Mouse (Mus musculus) heart, embryonic 12.5 days (tissue): ENCODE data around the gene Gm26897. TPM values are rescaled to one million over a fixed set of nuclear protein-coding genes. Genes with fewer than 3 reads are reported as not detected.
A peak's percentile ranks its signal among the peaks of the same experiment; 100 is the strongest.

Source experiments
- ATAC-seq: fragments of 200-750 bp; cut with Nextera tagmentation; 2 replicates; pipeline ENCODE4 v1.8.0; 2017; ENCODE audit warnings: moderate TSS enrichment, moderate library complexity; ENCODE audit not compliant: insufficient number of reproducible peaks, low FRiP score
- H3K27ac ChIP-seq: fragments of 300-500 bp; sonication (generic); 2 replicates; pipeline ENCODE4 v1.5.1; 2016; ENCODE audit warnings: mild to moderate bottlenecking, moderate library complexity; ENCODE audit not compliant: poor library complexity, severe bottlenecking
- H3K27me3 ChIP-seq: fragments of 300-500 bp; sonication (generic); replicated peaks from 2 replicates; pipeline ENCODE4 v1.6.1; 2016; ENCODE audit warnings: mild to moderate bottlenecking, moderate library complexity
- H3K36me3 ChIP-seq: fragments of 300-500 bp; sonication (generic); 2 replicates; pipeline ENCODE4 v1.6.1; 2016; ENCODE audit warnings: mild to moderate bottlenecking, moderate library complexity
- H3K4me1 ChIP-seq: fragments of 300-500 bp; sonication (generic); replicated peaks from 2 replicates; pipeline ENCODE4 v1.6.1; 2016; ENCODE audit warnings: mild to moderate bottlenecking
- H3K4me2 ChIP-seq: fragments of 300-500 bp; sonication (generic); 2 replicates; pipeline ENCODE4 v1.6.1; 2016; ENCODE audit warnings: mild to moderate bottlenecking, moderate library complexity
- H3K4me3 ChIP-seq: fragments of 300-500 bp; sonication (generic); 2 replicates; pipeline ENCODE4 v1.5.1; 2016; ENCODE audit warnings: mild to moderate bottlenecking
- H3K9ac ChIP-seq: fragments of 300-500 bp; sonication (generic); 2 replicates; pipeline ENCODE4 v1.6.1; 2016; ENCODE audit warnings: mild to moderate bottlenecking, moderate library complexity
- H3K9me3 ChIP-seq: fragments of 300-500 bp; sonication (generic); replicated peaks from 2 replicates; pipeline ENCODE4 v1.6.1; 2016; ENCODE audit warnings: mild to moderate bottlenecking, moderate library complexity
- WGBS: fragments of 180-500 bp; shearing (Covaris S2); methylation state at CpG from one replicate; pipeline ENCODE4 v1.1.7; 2016; 5-methylcytosine and 5-hydroxymethylcytosine counted together
- polyA plus RNA-seq: library from polyadenylated mRNA; unstranded; fragments of >200 nt; fragmentation: Nextera tagmentation; extraction: Ambion mirVana; gene quantifications from 2 replicates; pipeline ENCODE4 v1.2.1, GENCODE M21; 2016

Gm26897 gene
- polyA plus RNA-seq, 1 experiment from 2014 or later, result not detected

GRCm38 (mm10) chr5:111724713-111725112 is 9.0 kb upstream of the Gm26897 start:
- H3K9ac ChIP-seq, result no peak overlapping the region
- no peaks in the 10 kb centered on the region for H3K36me3 ChIP-seq
- WGBS, result 39% methylated on average over 10 of the region's 10 CpGs
- peaks cover 31% of the 10 kb centered on the region for H3K4me1 ChIP-seq
- 0 out of 2 replicates have a peak, but pooled peaks cover 3% of the 10 kb centered on the region for H3K27me3 ChIP-seq
- H3K4me3 ChIP-seq, result no peak overlapping the region
- peaks cover 7% of the 10 kb centered on the region for H3K9me3 ChIP-seq
- ATAC-seq, result peak; percentile 56; the same call in 1 of the 2 replicates
- no peak overlapping the region for H3K27ac ChIP-seq
- peak overlapping the region; percentile 44; the same call in 1 of the 2 replicates for H3K4me2 ChIP-seq

DNA sequence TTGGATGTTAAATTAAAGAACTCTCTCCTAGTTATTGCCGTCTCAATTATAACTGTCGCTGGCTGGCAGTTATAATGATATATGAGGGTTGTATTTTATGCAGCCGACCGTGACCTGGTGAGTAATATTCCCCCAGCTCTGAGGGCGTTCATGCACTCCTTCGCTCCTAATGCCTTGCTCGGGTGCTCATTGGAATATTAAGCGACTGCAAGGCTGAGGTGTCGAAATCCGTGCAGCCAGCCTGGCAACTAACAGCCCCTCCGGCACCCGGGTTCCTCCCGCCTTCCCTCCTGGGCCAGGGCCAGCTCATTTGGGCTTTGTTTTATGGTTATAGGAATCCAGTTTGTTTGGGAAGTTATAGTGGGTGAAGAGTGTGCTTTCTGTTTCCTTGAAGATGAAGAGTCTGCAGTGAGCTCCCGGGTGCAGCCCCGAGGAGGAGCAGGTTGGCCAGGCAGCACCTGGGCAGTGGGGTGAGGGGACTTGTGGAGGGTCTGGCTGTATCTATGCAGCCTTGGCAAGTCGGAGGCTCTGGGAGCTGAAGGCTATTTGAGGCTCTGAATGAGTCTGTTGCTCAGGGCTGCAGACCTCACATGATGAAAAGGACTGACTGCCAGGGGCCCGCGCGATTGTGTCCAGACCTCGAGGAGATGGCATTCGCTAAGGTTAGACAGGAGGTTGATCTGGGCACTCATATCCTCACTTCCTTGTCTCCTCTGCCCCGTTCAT is 8.4 kb upstream of the Gm26897 start:
- Histone ChIP-seq H3K27me3 (0 out of 2 replicates have a peak, but pooled peaks cover 3% of the 10 kb centered on the region), H3K4me1 (peaks cover 31% of the 10 kb centered on the region), H3K27ac (peak overlapping the region; percentile 37; the same call in 1 of the 2 replicates), H3K4me2 (peak overlapping the region; percentile 28; the same call in 1 of the 2 replicates), H3K9me3 (peaks cover 7% of the 10 kb centered on the region), H3K9ac (no peak overlapping the region), H3K36me3 (no peaks in the 10 kb centered on the region), H3K4me3 (no peak overlapping the region)
- ATAC-seq, result peak; percentile 22; the same call in 1 of the 2 replicates
- WGBS, result 52% methylated on average over 22 of the region's 22 CpGs

GRCm38 (mm10) chr5:111728411-111728810 is 5.3 kb upstream of the Gm26897 start:
- Histone ChIP-seq H3K4me2 (no peak overlapping the region), H3K4me3 (no peak overlapping the region), H3K27me3 (no peaks in the 10 kb centered on the region), H3K4me1 (peaks cover 35% of the 10 kb centered on the region), H3K9me3 (peaks cover 7% of the 10 kb centered on the region), H3K9ac (no peak overlapping the region), H3K36me3 (no peaks in the 10 kb centered on the region), H3K27ac (no peak overlapping the region)
- ATAC-seq, result no peak
- WGBS, result 82% methylated on average over 4 of the region's 4 CpGs

DNA sequence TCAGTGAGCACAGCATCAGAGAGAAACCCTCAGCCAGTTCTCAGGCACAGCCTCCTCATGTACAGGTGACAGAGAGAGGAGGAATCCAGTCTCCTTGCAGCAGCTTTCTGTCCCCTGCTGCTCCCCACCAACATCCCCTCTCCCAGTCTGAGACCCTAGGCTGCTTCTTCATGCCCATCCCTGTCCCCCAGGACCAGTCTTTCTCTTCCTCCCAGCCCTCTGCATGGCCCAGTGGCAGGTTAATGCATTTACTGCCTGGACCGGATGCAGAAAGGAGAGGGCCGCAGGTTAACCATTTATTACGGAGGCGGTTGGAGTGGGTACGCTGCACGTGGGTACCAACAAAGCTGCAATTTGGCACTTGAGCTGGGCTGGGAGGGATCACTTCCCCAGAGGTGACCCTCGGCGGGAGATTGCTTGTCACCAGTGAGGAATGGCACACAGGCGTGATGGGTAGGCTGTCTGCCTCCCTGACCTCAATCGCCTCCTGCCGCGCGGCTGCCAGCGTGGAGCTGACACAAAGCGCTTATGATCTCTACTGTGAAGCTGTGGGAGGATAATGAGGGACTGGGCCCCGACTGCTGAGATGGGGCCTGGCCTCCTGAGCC is 3.1 kb upstream of the Gm26897 start:
- Histone ChIP-seq H3K9me3 (peaks cover 7% of the 10 kb centered on the region), H3K4me1 (peaks cover 18% of the 10 kb centered on the region), H3K4me2 (no peak overlapping the region), H3K27ac (no peak overlapping the region), H3K36me3 (peaks cover 2% of the 10 kb centered on the region; the same call in 1 of the 2 replicates), H3K4me3 (no peak overlapping the region), H3K9ac (no peak overlapping the region), H3K27me3 (no peaks in the 10 kb centered on the region)
- ATAC-seq, result no peak
- 33% methylated on average over 16 of the region's 16 CpGs for WGBS

GRCm38 (mm10) chr5:111732194-111732593 is 1.5 kb upstream of the Gm26897 start:
- Histone ChIP-seq H3K27me3 (no peaks in the 10 kb centered on the region), H3K4me1 (peaks cover 7% of the 10 kb centered on the region; the same call in 1 of the 2 replicates), H3K4me3 (no peak overlapping the region), H3K9ac (no peak overlapping the region), H3K27ac (no peak overlapping the region), H3K36me3 (peaks cover 2% of the 10 kb centered on the region; the same call in 1 of the 2 replicates), H3K9me3 (peaks cover 7% of the 10 kb centered on the region), H3K4me2 (no peak overlapping the region)
- no peak for ATAC-seq
- 70% methylated on average over 2 of the region's 2 CpGs for WGBS

- Histone ChIP-seq H3K4me1 (peaks cover 13% of the 10 kb centered on the region), H3K36me3 (peaks cover 2% of the 10 kb centered on the region; the same call in 1 of the 2 replicates), H3K4me3 (no peak overlapping the region), H3K27ac (no peak overlapping the region), H3K9me3 (no peaks in the 10 kb centered on the region), H3K9ac (no peak overlapping the region), H3K27me3 (peaks cover 27% of the 10 kb centered on the region), H3K4me2 (no peak overlapping the region)
- ATAC-seq, result no peak
- 60% methylated on average over 6 of the region's 6 CpGs for WGBS
Observed at GRCm38 (mm10) chr5:111739480-111739879, 5.8 kb downstream of the Gm26897 start.

DNA sequence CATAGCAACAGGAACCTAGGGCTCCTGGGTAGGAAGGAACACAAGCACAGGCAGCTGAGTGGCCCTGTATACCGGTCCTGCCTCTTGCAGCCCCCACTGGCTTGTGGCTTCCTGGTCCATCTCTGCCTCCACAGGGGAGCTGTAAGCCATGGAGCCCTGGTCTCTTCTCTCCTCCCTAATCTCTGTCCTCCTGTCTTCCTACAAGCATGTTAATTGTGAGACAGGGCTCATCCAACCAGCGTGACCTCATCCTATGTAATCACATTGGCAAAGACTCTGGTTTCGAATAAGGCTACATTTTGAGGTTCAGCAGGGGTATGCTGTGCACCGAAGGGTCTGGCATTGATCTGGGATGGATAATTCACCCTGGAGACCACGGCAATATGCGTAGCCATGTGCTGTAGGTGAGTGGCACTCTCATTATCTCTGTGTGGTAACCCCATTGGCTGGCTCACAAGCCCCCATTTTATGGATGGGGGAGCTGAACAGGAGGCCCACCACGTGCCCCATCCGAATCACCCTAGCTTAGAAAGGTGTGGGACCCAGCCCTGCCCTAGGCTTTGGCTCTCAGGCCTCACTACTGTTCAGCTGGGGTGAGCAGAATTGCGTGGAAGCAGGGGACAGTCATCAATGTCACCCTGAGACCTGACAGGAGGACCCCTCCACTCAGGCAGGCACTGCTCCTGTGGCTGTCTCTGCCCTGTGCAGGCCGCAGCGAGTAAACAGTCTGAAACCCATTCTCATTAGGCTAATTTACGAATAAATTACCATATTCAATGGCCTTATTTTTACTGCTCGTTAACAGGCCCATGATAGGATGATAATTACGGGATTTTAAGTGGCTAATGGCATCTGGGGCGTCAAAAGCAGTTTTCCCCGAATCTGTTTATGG is 6.9 kb downstream of the Gm26897 start:
- H3K4me3 ChIP-seq, result no peak overlapping the region
- no peak for ATAC-seq
- peaks cover 13% of the 10 kb centered on the region for H3K4me1 ChIP-seq
- H3K9me3 ChIP-seq, result no peaks in the 10 kb centered on the region
- no peaks in the 10 kb centered on the region for H3K36me3 ChIP-seq
- no peak overlapping the region for H3K9ac ChIP-seq
- no peak overlapping the region for H3K4me2 ChIP-seq
- no peak overlapping the region for H3K27ac ChIP-seq
- peaks cover 27% of the 10 kb centered on the region for H3K27me3 ChIP-seq
- 38% methylated on average over 16 of the region's 16 CpGs for WGBS

- H3K4me2 ChIP-seq, result no peak overlapping the region
- peaks cover 27% of the 10 kb centered on the region for H3K27me3 ChIP-seq
- no peaks in the 10 kb centered on the region for H3K36me3 ChIP-seq
- no peak overlapping the region for H3K4me3 ChIP-seq
- H3K27ac ChIP-seq, result no peak overlapping the region
- no peak for ATAC-seq
- 18% methylated on average over 11 of the region's 11 CpGs for WGBS
- H3K9me3 ChIP-seq, result no peaks in the 10 kb centered on the region
- H3K4me1 ChIP-seq, result peaks cover 13% of the 10 kb centered on the region
- no peak overlapping the region for H3K9ac ChIP-seq
Observed at GRCm38 (mm10) chr5:111741352-111741751, 7.6 kb downstream of the Gm26897 start.

DNA sequence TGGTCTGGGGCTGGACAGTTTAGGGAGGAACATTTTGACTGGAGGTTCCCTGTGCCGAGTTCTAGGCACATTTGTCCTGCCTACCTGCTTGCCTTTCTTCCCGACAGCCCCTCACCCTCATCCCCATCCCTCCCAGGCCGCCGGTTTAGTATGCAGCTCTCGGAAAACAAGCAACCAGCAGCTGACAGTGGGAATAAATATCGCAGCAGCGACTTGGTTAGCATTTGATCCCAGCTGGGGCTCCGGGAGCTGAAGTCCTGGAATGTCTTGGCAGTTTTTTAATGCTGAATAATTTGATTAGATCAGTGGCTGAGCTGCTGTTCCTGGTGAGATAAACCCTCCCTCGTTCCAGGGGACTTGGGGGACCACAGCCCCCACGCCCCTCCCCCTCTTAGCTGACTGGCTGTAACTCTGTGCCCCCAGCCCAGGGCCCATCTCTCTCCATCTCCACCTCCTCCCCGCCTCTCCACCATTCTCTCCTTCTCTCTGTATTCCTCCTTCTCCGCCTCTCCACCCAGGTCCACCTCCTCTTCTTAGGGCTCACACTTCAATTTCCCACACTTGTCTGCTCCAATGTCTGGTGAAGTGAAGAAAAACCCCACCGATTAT is 8.7 kb downstream of the Gm26897 start:
- Histone ChIP-seq H3K4me2 (no peak overlapping the region), H3K27me3 (peaks cover 27% of the 10 kb centered on the region), H3K4me1 (peaks cover 13% of the 10 kb centered on the region), H3K9me3 (no peaks in the 10 kb centered on the region), H3K9ac (peak overlapping the region; percentile 13; the same call in 1 of the 2 replicates), H3K36me3 (no peaks in the 10 kb centered on the region), H3K4me3 (no peak overlapping the region), H3K27ac (no peak overlapping the region)
- WGBS, result 19% methylated on average over 13 of the region's 13 CpGs
- ATAC-seq, result no peak

DNA sequence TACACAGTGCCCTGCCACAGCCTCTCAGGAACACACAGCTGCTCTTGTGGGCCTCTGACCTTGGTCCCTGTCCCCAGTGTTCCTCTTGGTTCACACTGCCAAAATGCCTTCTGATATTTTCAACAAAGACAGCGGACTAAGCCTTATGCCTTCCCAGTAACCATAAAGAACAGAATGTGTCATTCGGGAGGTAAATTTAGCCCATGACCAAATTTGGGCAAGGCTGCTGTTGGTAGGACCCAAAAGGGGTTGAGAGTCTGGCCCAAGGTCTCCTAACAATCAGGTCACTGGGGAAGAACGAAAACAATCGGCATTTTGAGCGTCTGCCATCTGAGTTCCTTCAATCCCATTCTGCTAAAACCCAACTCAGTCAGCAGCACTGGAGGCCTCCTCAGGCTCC is 15.9 kb downstream of the Gm26897 start:
- Histone ChIP-seq H3K4me3 (no peak overlapping the region), H3K4me2 (no peak overlapping the region), H3K4me1 (peaks cover 21% of the 10 kb centered on the region), H3K27me3 (no peaks in the 10 kb centered on the region; the same call in 1 of the 2 replicates), H3K9me3 (no peaks in the 10 kb centered on the region), H3K27ac (0 out of 2 replicates have a peak overlapping the region, but pooled peaks have one; percentile 9), H3K9ac (no peak overlapping the region), H3K36me3 (no peaks in the 10 kb centered on the region)
- no peak for ATAC-seq
- WGBS, result 49% methylated on average over 5 of the region's 5 CpGs
